Mouse (Mus musculus) liver, postnatal 0 days (tissue): ENCODE measurements around the gene Cutal.

ENCODE experiments used
- CTCF ChIP-seq: sonication (generic); IDR thresholded peaks from 2 replicates; pipeline ENCODE4 v1.5.1; 2016; ENCODE audit warnings: antibody characterized with exemption, low read depth
- EP300 ChIP-seq: IDR thresholded peaks from 2 replicates; pipeline ENCODE4 v1.6.1; 2016; ENCODE audit warnings: antibody characterized with exemption, low read depth, mild to moderate bottlenecking

- TF ChIP-seq EP300, result no peak
- TF ChIP-seq CTCF, result no peak
These were observed 40.6 kb upstream of the Cutal start for GRCm38 (mm10) chr2:34833624-34834023.
